Mouse (Mus musculus): ENCODE data around the gene Actr3.

- TF ChIP-seq CTCF (IDR thresholded peaks at IDR 0.05; ENCODE audit: insufficient read depth, low read length) = no peak
- no peak for TF ChIP-seq POLR2A (IDR thresholded peaks at IDR 0.05; ENCODE audit: borderline replicate concordance, extremely low read depth, low read depth, low read length)
Measured at GRCm38 (mm10) chr1:125458531-125458930, 23.0 kb upstream of the Actr3 start.
